Mouse (Mus musculus): Measurements from ENCODE around the gene Dusp13. TPM values are rescaled to one million over a fixed set of nuclear protein-coding genes. Genes with fewer than 3 reads are reported as not detected.
A peak's percentile ranks its signal among the peaks of the same experiment; 100 is the strongest.

Dusp13 gene
- polyA plus RNA-seq, 2 experiments = 0.55 to 1.5 TPM

- Histone ChIP-seq H3K4me2 (replicated peaks; ENCODE audit: low read depth, low read length, severe bottlenecking) (no peak overlapping the region), H3K9ac (ENCODE audit: low read depth, low read length, severe bottlenecking) (no peak overlapping the region), H3K27me3 (ENCODE audit: control insufficient read depth, insufficient read depth, low read length) (no peaks in the 10 kb centered on the region), H3K27ac (replicated peaks; ENCODE audit: low read depth, low read length) (no peak overlapping the region), H3K9me3 (ENCODE audit: control insufficient read depth, low read length) (no peaks in the 10 kb centered on the region), H3K4me1 (ENCODE audit: control insufficient read depth, insufficient read depth, low read length) (no peaks in the 10 kb centered on the region), H3K36me3 (ENCODE audit: control insufficient read depth, insufficient read depth, low read length) (no peaks in the 10 kb centered on the region), H3K4me3 (replicated peaks; ENCODE audit: low read length) (no peak overlapping the region)
- ATAC-seq (ENCODE audit: low FRiP score, low read depth) = no peak
- no peak for DNase-seq (ENCODE audit: low spot score)
- TF ChIP-seq POLR2A (IDR thresholded peaks at IDR 0.05; ENCODE audit: borderline replicate concordance, extremely low read depth, insufficient read depth, insufficient read length) = no peak
- WGBS = 78% methylated on average over 9 of the region's 9 CpGs
Measured at GRCm38 (mm10) chr14:21761560-21761959, 10.6 kb upstream of the Dusp13 start.

GRCm38 (mm10) chr14:21753367-21753766 lies 2.4 kb upstream of the Dusp13 start:
- H3K36me3 ChIP-seq (ENCODE audit: control insufficient read depth, insufficient read depth, low read length) = no peaks in the 10 kb centered on the region
- no peak for ATAC-seq (ENCODE audit: low FRiP score, low read depth)
- no peak overlapping the region for H3K4me2 ChIP-seq (replicated peaks; ENCODE audit: low read depth, low read length, severe bottlenecking)
- DNase-seq (ENCODE audit: low spot score) = no peak
- H3K27ac ChIP-seq (replicated peaks; ENCODE audit: low read depth, low read length) = no peak overlapping the region
- no peak overlapping the region for H3K9ac ChIP-seq (ENCODE audit: low read depth, low read length, severe bottlenecking)
- no peaks in the 10 kb centered on the region for H3K27me3 ChIP-seq (ENCODE audit: control insufficient read depth, insufficient read depth, low read length)
- H3K4me1 ChIP-seq (ENCODE audit: control insufficient read depth, insufficient read depth, low read length) = peaks cover 12% of the 10 kb centered on the region
- H3K4me3 ChIP-seq (replicated peaks; ENCODE audit: low read length) = no peak overlapping the region
- no peak for TF ChIP-seq POLR2A (IDR thresholded peaks at IDR 0.05; ENCODE audit: borderline replicate concordance, extremely low read depth, insufficient read depth, insufficient read length)
- 85% methylated on average over 4 of the region's 4 CpGs for WGBS
- H3K9me3 ChIP-seq (ENCODE audit: control insufficient read depth, low read length) = no peaks in the 10 kb centered on the region

DNA sequence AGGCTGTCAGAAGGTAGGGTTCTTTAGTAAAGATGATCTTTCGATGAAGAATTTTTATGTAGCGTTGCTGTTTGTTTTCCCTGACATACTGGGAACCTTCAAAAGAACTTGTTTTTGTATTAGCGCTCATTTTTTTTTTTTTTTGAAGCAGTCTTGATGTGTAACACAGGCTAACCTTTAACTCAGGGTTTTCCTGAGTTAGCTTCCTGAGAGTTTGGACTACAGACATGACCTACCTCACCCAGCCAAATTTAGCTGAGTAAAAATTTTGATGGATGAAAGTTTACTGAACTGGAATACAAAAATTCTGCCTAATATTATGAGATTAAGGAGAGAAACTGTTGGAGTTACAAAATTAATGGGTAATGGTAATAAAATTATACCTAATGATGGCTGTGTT lies 1.4 kb upstream of the Dusp13 start:
- WGBS = 92% methylated on average over 3 of the region's 3 CpGs

DNA sequence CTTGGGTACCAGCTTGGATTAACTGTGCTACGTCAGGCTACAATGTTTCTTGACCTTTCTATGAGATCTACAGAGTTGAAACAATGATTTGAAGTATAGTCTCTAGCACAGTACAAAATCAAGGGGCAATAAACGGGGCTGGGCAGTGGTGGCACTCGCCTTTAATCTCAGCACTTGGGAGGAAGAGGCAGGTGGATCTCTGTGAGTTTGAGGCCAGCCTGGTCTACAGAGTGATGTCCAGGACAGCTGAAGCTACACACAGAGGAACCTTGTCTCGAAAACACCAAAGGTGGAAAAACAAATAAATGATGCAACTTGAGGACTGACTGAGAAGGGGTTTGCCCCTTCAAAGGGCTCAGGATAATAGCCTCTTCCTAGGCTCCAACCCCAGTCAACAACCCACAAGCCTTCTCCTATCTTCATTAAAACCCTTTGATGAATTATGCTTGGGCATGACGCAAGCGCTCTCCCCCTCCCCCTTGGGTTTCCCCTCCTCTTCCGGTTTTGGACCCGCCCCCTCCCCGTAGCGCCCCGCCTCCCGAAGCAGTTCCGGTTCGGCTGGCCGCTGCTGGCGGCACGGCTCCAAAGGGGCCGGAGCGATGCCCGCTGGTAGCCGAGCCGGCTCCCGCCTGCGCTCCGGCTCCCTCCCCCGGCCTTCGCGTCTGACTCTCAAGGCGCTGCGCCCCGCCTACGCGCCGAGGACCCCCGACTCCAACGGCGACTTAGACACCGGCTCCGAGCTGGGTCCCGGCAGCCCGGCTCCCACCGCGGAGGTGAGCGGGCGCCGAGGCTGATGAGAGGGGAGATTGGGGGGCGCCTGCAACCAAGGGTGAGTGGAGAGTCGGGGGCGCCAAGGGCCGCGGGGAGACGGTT lies 737 bp downstream of the Dusp13 start, which contains the start of gene Samd8:
Gene Samd8 (plus strand): TSS at position 524 of the 873 bp plus-strand sequence.
- H3K4me3 ChIP-seq (replicated peaks; ENCODE audit: low read length) = peak within 1 kb of the TSS; percentile 97
- DNase-seq (ENCODE audit: low spot score) = peak; percentile 80
- no peaks in the 10 kb centered on the region for H3K27me3 ChIP-seq (ENCODE audit: control insufficient read depth, insufficient read depth, low read length)
- ATAC-seq (ENCODE audit: low FRiP score, low read depth) = peak; percentile 82
- peaks cover 12% of the 10 kb centered on the region for H3K4me1 ChIP-seq (ENCODE audit: control insufficient read depth, insufficient read depth, low read length)
- H3K27ac ChIP-seq (replicated peaks; ENCODE audit: low read depth, low read length) = peak within 1 kb of the TSS; percentile 73
- peak within 1 kb of the TSS; percentile 55 for H3K4me2 ChIP-seq (replicated peaks; ENCODE audit: low read depth, low read length, severe bottlenecking)
- peak; percentile 85; the same call in 1 of the 2 replicates for TF ChIP-seq POLR2A (IDR thresholded peaks at IDR 0.05; ENCODE audit: borderline replicate concordance, extremely low read depth, insufficient read depth, insufficient read length)
- H3K9ac ChIP-seq (ENCODE audit: low read depth, low read length, severe bottlenecking) = peak within 1 kb of the TSS; percentile 82
- no peaks in the 10 kb centered on the region for H3K36me3 ChIP-seq (ENCODE audit: control insufficient read depth, insufficient read depth, low read length)
- WGBS = 9% methylated on average over 51 of the region's 52 CpGs
- no peaks in the 10 kb centered on the region for H3K9me3 ChIP-seq (ENCODE audit: control insufficient read depth, low read length)

More for the DNA sequence above, 1.4 kb upstream of the Dusp13 start:
- Histone ChIP-seq H3K27me3 (ENCODE audit: control insufficient read depth, insufficient read depth, low read length) (no peaks in the 10 kb centered on the region), H3K9ac (ENCODE audit: low read depth, low read length, severe bottlenecking) (no peak overlapping the region), H3K4me2 (replicated peaks; ENCODE audit: low read depth, low read length, severe bottlenecking) (peak overlapping the region; percentile 55; the same call in 1 of the 2 replicates), H3K36me3 (ENCODE audit: control insufficient read depth, insufficient read depth, low read length) (no peaks in the 10 kb centered on the region), H3K4me3 (replicated peaks; ENCODE audit: low read length) (no peak overlapping the region), H3K27ac (replicated peaks; ENCODE audit: low read depth, low read length) (no peak overlapping the region), H3K9me3 (ENCODE audit: control insufficient read depth, low read length) (no peaks in the 10 kb centered on the region), H3K4me1 (ENCODE audit: control insufficient read depth, insufficient read depth, low read length) (peaks cover 12% of the 10 kb centered on the region)
- ATAC-seq (ENCODE audit: low FRiP score, low read depth) = no peak
- no peak for DNase-seq (ENCODE audit: low spot score)
- no peak for TF ChIP-seq POLR2A (IDR thresholded peaks at IDR 0.05; ENCODE audit: borderline replicate concordance, extremely low read depth, insufficient read depth, insufficient read length)

- no peaks in the 10 kb centered on the region for H3K9me3 ChIP-seq (ENCODE audit: control insufficient read depth, low read length)
- peaks cover 12% of the 10 kb centered on the region for H3K4me1 ChIP-seq (ENCODE audit: control insufficient read depth, insufficient read depth, low read length)
- peak; percentile 64 for DNase-seq (ENCODE audit: low spot score)
- no peak for ATAC-seq (ENCODE audit: low FRiP score, low read depth)
- no peak overlapping the region for H3K9ac ChIP-seq (ENCODE audit: low read depth, low read length, severe bottlenecking)
- H3K4me3 ChIP-seq (replicated peaks; ENCODE audit: low read length) = no peak overlapping the region
- WGBS = 41% methylated on average over 15 of the region's 15 CpGs
- H3K4me2 ChIP-seq (replicated peaks; ENCODE audit: low read depth, low read length, severe bottlenecking) = no peak overlapping the region
- H3K27me3 ChIP-seq (ENCODE audit: control insufficient read depth, insufficient read depth, low read length) = no peaks in the 10 kb centered on the region
- H3K27ac ChIP-seq (replicated peaks; ENCODE audit: low read depth, low read length) = no peak overlapping the region
- no peak for TF ChIP-seq POLR2A (IDR thresholded peaks at IDR 0.05; ENCODE audit: borderline replicate concordance, extremely low read depth, insufficient read depth, insufficient read length)
- H3K36me3 ChIP-seq (ENCODE audit: control insufficient read depth, insufficient read depth, low read length) = no peaks in the 10 kb centered on the region
Measured at GRCm38 (mm10) chr14:21748142-21748870, 2.7 kb downstream of the Dusp13 start.

Data from limb, embryonic 14.5 days (tissue).